Mouse (Mus musculus): ENCODE measurements around the gene Dennd2d.
A peak's percentile ranks its signal among the peaks of the same experiment; 100 is the strongest.

Gene Dennd2d

GRCm38 (mm10) chr3:106482281-106483081 is at the start of gene Dennd2d:
TSS of gene Dennd2d (plus strand) at chr3:106482405.
- DNase-seq (ENCODE audit: low spot score): peak; percentile 50

- no peak for DNase-seq (ENCODE audit: low spot score)
These were observed 33.6 kb upstream of the Dennd2d start for GRCm38 (mm10) chr3:106448571-106448970.

- DNase-seq (ENCODE audit: low spot score): no peak
These were observed 33.2 kb upstream of the Dennd2d start for GRCm38 (mm10) chr3:106448995-106449394.

GRCm38 (mm10) chr3:106449567-106449966 is 32.6 kb upstream of the Dennd2d start:
- no peak for DNase-seq (ENCODE audit: low spot score)

- no peak for DNase-seq (ENCODE audit: low spot score)
These were observed 29.6 kb upstream of the Dennd2d start for GRCm38 (mm10) chr3:106452616-106453015.

GRCm38 (mm10) chr3:106457298-106457869 is 24.8 kb upstream of the Dennd2d start:
- no peak for DNase-seq (ENCODE audit: low spot score)

- DNase-seq (ENCODE audit: low spot score): no peak
These were observed 20.1 kb upstream of the Dennd2d start for GRCm38 (mm10) chr3:106462059-106462470.

GRCm38 (mm10) chr3:106462493-106462892 is 19.7 kb upstream of the Dennd2d start:
- no peak for DNase-seq (ENCODE audit: low spot score)

- DNase-seq (ENCODE audit: low spot score): no peak
These were observed 17.5 kb upstream of the Dennd2d start for GRCm38 (mm10) chr3:106464750-106465149.

- DNase-seq (ENCODE audit: low spot score): no peak
These were observed 8.0 kb upstream of the Dennd2d start for GRCm38 (mm10) chr3:106474210-106474609.

GRCm38 (mm10) chr3:106476863-106477262 is 5.3 kb upstream of the Dennd2d start:
- DNase-seq (ENCODE audit: low spot score): no peak

GRCm38 (mm10) chr3:106483297-106483696 is 1.1 kb downstream of the Dennd2d start:
- no peak for DNase-seq (ENCODE audit: low spot score)

GRCm38 (mm10) chr3:106483796-106484405 is 1.7 kb downstream of the Dennd2d start:
- DNase-seq (ENCODE audit: low spot score): no peak

GRCm38 (mm10) chr3:106484861-106485260 is 2.7 kb downstream of the Dennd2d start:
- DNase-seq (ENCODE audit: low spot score): no peak

GRCm38 (mm10) chr3:106485810-106486209 is 3.6 kb downstream of the Dennd2d start:
- DNase-seq (ENCODE audit: low spot score): peak; percentile 15

- DNase-seq (ENCODE audit: low spot score): no peak
These were observed 5.3 kb downstream of the Dennd2d start for GRCm38 (mm10) chr3:106487551-106487950.

- no peak for DNase-seq (ENCODE audit: low spot score)
These were observed 8.0 kb downstream of the Dennd2d start for GRCm38 (mm10) chr3:106490239-106490638.

GRCm38 (mm10) chr3:106492723-106493122 is 10.5 kb downstream of the Dennd2d start:
- DNase-seq (ENCODE audit: low spot score): no peak

- DNase-seq (ENCODE audit: low spot score): no peak
These were observed 11.0 kb downstream of the Dennd2d start for GRCm38 (mm10) chr3:106493202-106493601.

GRCm38 (mm10) chr3:106493882-106494281 is 11.7 kb downstream of the Dennd2d start:
- no peak for DNase-seq (ENCODE audit: low spot score)

GRCm38 (mm10) chr3:106494417-106494950 is 12.3 kb downstream of the Dennd2d start:
- no peak for DNase-seq (ENCODE audit: low spot score)

- DNase-seq (ENCODE audit: low spot score): no peak
These were observed 13.3 kb downstream of the Dennd2d start for GRCm38 (mm10) chr3:106495346-106496044.
